Mouse (Mus musculus): ENCODE measurements at regions not wholly inside any gene's neighbourhood (a gene's known extent, or its start where the extent isn't known, plus 50 kb on each side); places are given as distances from the start of the nearest gene placed in this dataset.

GRCm38 (mm10) chr5:19130639-19131038, 96.2 kb upstream of the Magi2 start:
- 0 out of 2 replicates have a peak overlapping the region, but pooled peaks have one; percentile 15 for H3K27ac ChIP-seq (ENCODE audit: insufficient read depth, low read length)
- H3K4me3 ChIP-seq (ENCODE audit: insufficient read depth, low read length): no peak overlapping the region
- H3K4me1 ChIP-seq (ENCODE audit: control insufficient read depth, insufficient read depth, low read length): no peaks in the 10 kb centered on the region
- TF ChIP-seq POLR2A (IDR thresholded peaks at IDR 0.05; ENCODE audit: low read depth, low read length): no peak
- no peak for TF ChIP-seq CTCF (IDR thresholded peaks at IDR 0.05; ENCODE audit: borderline replicate concordance, insufficient read depth, low read length)

GRCm38 (mm10) chr5:19154511-19154910, 72.3 kb upstream of the Magi2 start:
- TF ChIP-seq CTCF (IDR thresholded peaks at IDR 0.05; ENCODE audit: borderline replicate concordance, insufficient read depth, low read length) (no peak), POLR2A (IDR thresholded peaks at IDR 0.05; ENCODE audit: low read depth, low read length) (no peak)
- Histone ChIP-seq H3K4me3 (ENCODE audit: insufficient read depth, low read length) (no peak overlapping the region), H3K27ac (ENCODE audit: insufficient read depth, low read length) (no peak overlapping the region), H3K4me1 (ENCODE audit: control insufficient read depth, insufficient read depth, low read length) (no peaks in the 10 kb centered on the region)

- TF ChIP-seq POLR2A (IDR thresholded peaks at IDR 0.05; ENCODE audit: low read depth, low read length): no peak
- TF ChIP-seq CTCF (IDR thresholded peaks at IDR 0.05; ENCODE audit: borderline replicate concordance, insufficient read depth, low read length): no peak
- no peak overlapping the region for H3K27ac ChIP-seq (ENCODE audit: insufficient read depth, low read length)
- H3K4me3 ChIP-seq (ENCODE audit: insufficient read depth, low read length): no peak overlapping the region
- H3K4me1 ChIP-seq (ENCODE audit: control insufficient read depth, insufficient read depth, low read length): no peaks in the 10 kb centered on the region
Observed at GRCm38 (mm10) chr5:19158191-19158590, 68.6 kb upstream of the Magi2 start.

DNA sequence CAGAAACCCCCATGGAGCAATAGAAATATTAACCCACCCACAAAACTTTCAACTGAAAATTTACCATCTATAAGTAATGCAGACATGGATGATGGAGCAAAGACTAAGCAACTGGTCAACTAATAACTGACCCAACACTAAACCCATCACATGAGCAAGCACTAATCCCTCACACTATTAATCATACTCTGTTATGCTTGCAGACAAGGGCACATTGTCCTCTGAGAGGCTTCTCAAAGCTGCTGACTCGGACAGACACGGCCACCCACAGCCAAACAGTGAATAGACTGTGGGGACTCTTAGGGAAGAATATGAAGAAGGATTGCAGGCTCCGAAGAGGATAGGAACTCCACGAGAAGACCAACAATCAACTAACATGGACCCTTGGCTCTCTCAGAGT, 66.6 kb upstream of the Magi2 start:
- Histone ChIP-seq H3K4me1 (ENCODE audit: control insufficient read depth, insufficient read depth, low read length) (no peaks in the 10 kb centered on the region), H3K4me3 (ENCODE audit: insufficient read depth, low read length) (no peak overlapping the region), H3K27ac (ENCODE audit: insufficient read depth, low read length) (no peak overlapping the region)
- TF ChIP-seq POLR2A (IDR thresholded peaks at IDR 0.05; ENCODE audit: low read depth, low read length): no peak
- TF ChIP-seq CTCF (IDR thresholded peaks at IDR 0.05; ENCODE audit: borderline replicate concordance, insufficient read depth, low read length): no peak

Measured in embryonic fibroblast, embryonic 13.5 days (primary cell).